Mouse (Mus musculus) CD4-positive, CD25-positive, alpha-beta regulatory T cell (primary cell): Measurements from ENCODE around the gene Zfp219. TPM values are rescaled to one million over a fixed set of nuclear protein-coding genes. Genes with fewer than 3 reads are reported as not detected.

Experiments
- polyA plus RNA-seq: library from polyadenylated mRNA; unstranded; fragments of 100-300 nt; shearing (Covaris generic); gene quantifications from one replicate; pipeline ENCODE4 v1.2.1, GENCODE M21; 2017

Zfp219 gene
- polyA plus RNA-seq: 22.6 TPM

GRCm38 (mm10) chr14:52020486-52021137 is at the start of gene Zfp219:
Zfp219 (minus strand) TSS chr14:52020733.

DNA sequence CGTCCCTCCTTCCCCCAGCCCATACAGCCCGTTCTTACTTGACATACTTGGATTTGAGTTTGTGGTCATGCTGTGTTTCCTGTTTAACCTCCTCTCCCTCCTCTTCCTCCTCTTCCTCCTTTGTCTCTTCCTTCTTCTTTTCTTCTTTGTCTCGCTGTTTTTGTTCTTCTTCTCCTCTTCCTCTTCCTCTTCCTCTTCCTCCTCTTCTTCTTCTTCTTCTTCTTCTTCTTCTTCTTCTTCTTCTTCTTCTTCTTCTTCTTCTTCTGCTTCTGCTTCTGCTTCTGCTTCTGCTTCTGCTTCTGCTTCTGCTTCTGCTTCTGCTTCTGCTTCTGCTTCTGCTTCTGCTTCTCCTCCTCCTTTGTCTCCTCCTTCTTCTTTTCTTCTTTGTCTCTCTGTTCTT is 21.8 kb upstream of the Zfp219 start, which contains the start of gene Olfr221:
Olfr221 (minus strand) TSS at position 101 of the 400 bp plus-strand sequence.

DNA sequence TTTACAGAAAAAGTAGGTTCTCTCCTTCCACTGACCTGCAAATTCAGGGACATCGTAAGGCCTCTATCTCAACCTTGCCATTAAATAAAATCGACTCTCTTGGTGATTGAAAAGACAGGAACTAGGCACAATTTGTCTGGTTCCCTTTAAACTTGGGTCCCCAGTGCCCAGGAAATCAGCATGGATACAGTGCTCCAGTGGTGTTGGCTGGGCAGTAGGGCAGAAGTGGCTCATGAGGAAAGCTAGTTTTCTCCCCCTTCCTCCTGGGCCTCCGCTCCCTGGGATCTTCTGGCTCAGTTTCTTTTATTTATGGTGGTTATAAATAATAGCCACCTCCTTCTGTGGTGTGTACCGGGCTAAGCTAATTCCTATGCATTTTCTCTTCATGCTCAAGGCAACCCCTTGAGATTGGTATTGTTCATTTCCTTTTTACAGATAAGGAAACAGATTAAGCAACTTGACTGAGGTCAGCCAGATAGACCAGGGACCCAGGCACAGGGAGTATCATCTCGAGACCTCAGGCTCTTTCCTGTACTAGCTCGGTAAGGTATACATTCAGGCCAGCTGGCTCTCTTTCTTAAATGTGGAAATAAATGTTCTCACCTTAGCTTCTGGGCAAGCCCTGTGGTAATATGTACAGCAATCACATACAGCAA is 5.0 kb downstream of the Zfp219 start, which contains the start of gene Tmem253:
Tmem253 (plus strand) TSS at position 214 of the 656 bp plus-strand sequence.

DNA sequence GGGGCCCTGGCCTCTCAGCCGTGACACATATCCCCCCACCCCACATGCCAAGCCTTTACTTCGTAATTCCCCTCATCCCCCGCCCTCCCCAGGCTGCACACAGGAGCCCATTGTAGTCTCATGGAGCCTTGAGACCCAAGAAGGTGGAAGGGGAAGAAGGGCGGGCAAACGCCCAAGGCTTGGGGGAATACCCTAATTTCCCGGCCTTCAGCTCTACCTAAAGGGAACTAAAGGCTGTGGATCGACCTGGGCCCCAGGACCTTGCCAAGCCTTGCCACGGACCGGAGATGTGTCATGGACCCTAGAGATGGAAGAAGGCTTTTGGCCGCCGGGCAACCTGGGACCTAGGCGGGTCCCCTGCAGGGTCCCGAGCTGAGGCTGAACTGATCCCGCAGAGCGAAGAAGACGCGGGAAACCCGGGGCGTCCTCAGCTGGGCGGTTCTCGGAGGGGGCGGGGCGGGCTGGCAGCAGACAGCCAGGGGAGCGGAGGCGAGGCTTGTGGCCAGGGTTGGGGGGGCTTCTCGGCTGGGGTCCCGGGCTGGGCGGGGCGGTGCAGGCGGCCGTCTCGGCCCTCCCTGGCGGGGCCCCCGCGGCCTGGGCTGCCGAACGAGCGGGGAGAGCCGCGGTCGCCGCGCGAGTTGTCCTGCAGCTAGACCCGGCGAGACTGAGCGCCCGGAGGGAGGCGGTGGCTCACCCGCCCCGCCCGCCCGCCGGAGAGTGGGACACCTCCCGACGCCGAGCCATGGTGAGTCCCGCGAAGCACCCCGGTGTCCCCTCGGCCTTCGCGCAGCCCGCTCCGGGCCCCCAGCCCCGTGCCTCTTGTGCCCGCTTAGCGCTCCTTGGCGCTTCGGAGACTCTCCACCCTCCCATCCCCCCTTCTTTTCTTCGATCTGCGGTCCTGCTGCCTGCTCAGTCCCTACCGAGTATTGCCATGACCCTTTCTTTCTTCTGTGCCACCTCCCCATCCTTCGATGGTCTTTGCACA is 36.0 kb downstream of the Zfp219 start, which contains the start of gene Arhgef40:
Arhgef40 (plus strand) TSS at position 473 of the 985 bp plus-strand sequence.

Other genes starting within 250 kb of the Zfp219 start
- gene Ang4, start 247.1 kb downstream of the Zfp219 start, polyA plus RNA-seq: not detected
- gene AY358078, start 220.7 kb downstream of the Zfp219 start, polyA plus RNA-seq: not detected
- not detected for gene Ear6, start 167.0 kb downstream of the Zfp219 start, polyA plus RNA-seq
- gene Mettl17, start 135.9 kb downstream of the Zfp219 start, polyA plus RNA-seq: 97.5 TPM
- gene Slc39a2, start 127.8 kb downstream of the Zfp219 start, polyA plus RNA-seq: 0.68 TPM
- gene Ndrg2, start 106.6 kb downstream of the Zfp219 start, polyA plus RNA-seq: 56.7 TPM
- not detected for gene Tppp2, start 102.3 kb downstream of the Zfp219 start, polyA plus RNA-seq
- not detected for gene Rnase13, start 98.0 kb downstream of the Zfp219 start, polyA plus RNA-seq
- gene Arhgef40, start 36.0 kb downstream of the Zfp219 start, polyA plus RNA-seq: 0.86 TPM
- not detected for gene Tmem253, start 5.1 kb downstream of the Zfp219 start, polyA plus RNA-seq
- not detected for gene Olfr221, start 21.7 kb upstream of the Zfp219 start, polyA plus RNA-seq
- gene Hnrnpc, start 83.3 kb upstream of the Zfp219 start, polyA plus RNA-seq: 433 TPM
- 4.6 TPM for gene Rpgrip1, start 90.0 kb upstream of the Zfp219 start, polyA plus RNA-seq
- 20.1 TPM for gene Supt16, start 176.7 kb upstream of the Zfp219 start, polyA plus RNA-seq
- 36.3 TPM for gene Chd8, start 237.0 kb upstream of the Zfp219 start, polyA plus RNA-seq